Mouse (Mus musculus): ENCODE measurements around the gene Usp15.

GRCm38 (mm10) chr10:123183243-123183642 lies 13.6 kb downstream of the Usp15 start:
- TF ChIP-seq CTCF (IDR thresholded peaks at IDR 0.05; ENCODE audit: extremely low read depth, insufficient read depth, low read length), result no peak
- TF ChIP-seq POLR2A (IDR thresholded peaks at IDR 0.05; ENCODE audit: extremely low read depth, insufficient read depth, low read length), result no peak
